Mouse (Mus musculus) spleen, postnatal 10 days (tissue): ENCODE data around the gene Fam126a.

Experiments used
- DNase-seq, 2 experiments: peaks; one replicate each; pipeline ENCODE4 v3.0.0; 2021 to 2022; ENCODE audit warnings: low spot score in 2 of 2

Gene Fam126a

DNA sequence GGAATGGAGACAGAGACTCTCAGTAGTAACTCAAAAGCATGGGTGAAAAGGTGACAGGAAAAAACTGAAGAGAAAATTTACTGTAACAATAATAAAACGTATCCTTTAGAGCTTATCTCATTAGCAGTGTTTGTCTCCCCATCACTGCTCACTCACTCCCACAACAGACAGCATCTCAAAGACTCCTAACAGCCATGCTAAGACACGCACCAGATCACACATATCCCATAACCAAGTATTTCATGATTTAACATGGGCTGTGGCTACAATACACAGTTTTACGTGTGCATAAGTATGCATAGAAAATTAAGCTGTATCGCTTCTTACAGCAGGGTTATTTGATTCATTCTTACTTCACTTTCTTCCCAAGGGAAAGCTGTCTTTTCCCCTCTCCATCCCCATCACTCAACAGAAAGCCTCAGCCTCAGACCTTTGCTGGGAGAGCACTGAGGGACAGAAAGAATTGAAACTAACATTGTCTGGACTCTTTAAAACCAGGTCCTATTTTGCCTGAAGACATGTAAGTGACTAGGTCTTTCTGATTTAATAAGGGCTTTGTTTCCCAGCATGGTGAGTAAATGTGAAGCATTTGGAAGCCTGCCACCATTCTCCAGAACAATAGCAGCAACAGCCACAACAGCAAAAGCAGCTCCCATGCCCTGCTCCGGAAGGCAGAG is 37.5 kb downstream of the Fam126a start:
- DNase-seq: no peak

DNA sequence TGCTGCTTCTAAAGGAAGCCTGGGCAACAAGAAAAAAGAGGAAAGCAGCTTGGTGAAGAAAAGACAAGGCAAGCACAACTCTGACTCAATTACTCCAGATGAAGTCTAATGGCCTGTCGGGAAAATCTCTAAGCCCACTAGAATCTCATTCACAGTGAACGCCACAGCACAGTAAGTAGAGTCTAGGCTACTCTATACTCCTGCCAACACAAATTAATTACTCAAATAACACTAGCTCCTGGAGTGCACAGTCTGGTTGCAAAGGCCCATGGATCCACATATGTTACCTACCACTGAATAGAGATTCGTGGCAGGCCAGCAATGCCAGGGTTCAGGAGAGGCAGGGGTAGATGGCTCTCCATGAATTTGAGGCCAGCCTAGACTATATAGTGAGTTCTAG is 40.5 kb downstream of the Fam126a start:
- no peak for DNase-seq

DNA sequence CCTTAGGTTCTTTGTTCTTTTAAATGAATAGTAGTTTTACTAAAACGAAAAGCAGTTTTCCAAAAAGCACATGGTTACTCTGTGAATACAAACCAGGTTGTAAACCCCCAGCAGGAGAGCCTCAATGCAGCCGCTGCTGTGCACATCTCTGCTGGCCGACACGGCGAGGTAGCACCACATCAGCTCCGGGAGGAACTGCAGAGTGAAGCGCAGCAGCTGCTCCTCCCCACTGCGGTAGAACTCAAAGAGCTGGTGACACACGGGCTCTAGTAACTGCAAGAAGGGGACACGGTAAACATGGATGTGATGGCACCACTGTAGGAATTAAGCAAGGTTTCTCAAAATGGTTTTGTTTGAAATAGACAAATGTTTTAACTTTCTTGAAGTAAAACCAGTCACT is 42.7 kb downstream of the Fam126a start:
- DNase-seq: no peak

DNA sequence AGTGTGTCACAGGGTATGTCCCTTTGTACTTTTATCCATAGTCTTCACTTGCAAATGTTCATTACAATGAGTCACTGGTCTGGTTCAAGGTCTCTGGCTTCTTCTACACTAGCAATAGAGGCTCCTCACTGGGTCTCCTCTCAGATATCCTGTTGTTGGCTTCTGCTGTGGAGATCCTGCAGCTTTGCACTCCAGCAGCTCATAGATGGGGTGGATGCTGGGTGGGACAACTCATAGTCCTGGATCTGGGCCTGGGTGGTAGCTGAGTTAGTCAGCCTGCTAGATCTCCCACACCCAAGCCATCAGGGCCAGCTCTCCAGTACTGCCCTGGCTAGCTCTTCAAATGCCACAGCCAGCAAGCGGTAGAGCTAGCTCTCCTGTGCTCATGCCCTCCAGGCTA is 48.4 kb downstream of the Fam126a start:
- DNase-seq: no peak

DNA sequence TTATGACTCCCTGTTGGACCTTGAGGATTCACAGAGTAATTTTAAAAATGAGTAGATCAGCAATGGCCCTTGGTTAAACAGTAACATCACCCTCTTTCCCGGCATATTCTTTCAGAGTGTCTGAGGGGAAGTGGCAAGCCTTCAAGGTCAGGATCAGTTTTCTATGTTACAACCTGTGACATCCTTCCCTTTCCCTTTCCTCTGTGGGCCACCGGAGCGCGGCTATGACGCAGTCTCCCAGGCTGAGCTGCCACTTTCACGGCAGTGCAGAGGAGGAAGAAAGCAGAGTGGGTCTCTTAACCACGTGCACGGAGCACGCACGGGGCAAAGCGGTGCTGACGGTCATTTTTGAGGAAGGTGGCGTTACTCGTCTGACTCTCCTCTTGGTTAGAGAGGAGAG is 52.0 kb downstream of the Fam126a start:
- no peak for DNase-seq

DNA sequence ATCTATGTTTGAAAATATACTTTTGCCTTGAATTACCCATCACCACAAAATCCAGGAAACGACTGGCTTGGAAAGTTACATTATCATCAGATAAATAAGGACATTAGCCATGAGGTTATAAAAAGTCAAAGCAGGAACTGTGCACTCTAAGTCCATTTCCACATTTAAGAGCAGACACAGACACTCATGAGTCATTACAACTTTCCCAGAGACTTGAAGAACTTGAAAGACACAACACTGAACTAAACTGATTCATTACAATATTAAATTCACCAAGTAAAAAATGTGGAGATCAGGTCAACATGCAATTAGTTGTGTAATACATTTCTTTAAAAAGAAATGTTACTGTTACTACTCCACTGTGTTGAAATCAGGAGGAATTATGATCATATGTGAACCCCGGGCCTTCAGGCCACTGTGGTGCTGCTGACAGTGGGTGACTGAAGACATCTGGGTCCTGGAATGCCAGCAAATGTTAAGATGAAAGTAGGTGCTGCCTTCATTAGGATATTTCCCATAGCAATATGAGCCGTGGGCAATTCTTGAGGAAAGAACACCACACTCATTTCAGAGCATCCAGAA is 55.4 kb downstream of the Fam126a start:
- no peak for DNase-seq

DNA sequence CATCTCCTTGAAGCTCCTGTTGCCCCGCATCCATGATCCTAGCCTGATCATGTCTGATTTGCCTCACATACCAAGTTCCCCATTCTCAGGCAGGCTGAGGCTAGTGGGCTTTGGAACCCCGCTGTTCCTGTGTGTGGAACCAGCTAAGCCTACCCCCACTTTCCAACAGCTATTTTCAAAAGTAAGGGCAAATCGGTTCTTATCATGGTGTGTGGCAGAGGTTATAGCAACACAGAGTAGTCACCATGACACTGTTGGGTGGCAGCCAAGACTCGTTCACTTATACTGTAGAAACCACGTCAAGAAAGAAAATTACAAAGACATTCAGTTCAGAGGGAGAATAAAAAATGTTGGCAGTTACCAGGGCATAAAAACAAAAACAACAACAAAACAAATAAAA is 62.8 kb downstream of the Fam126a start:
- DNase-seq: no peak

DNA sequence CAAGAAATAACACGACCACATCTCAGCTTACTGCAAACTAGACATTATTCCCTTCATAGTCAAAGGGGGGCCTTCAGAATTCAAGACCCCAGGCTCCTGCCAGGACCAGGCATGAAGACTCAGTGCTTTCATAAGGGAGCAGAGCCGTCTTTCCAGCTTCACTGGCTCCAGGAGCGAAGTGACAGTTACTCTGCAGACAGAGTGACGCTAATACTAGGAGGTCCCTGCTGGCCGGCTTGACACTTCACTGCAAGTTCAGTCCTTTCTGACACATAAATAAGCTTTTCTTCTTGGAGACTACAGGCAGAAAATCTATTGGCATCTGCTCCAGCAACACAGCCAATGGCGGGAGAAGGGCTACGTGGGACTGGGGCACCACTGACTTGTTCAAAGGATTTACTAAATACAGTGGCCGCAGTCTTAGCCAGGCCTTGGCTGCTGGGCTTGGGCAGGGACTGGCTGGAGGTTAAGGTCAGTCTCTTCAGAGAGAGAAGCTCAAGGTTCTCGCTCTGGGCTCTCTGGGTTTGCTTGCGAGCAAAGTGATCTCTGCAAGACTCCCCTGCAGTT is 65.8 kb downstream of the Fam126a start:
- no peak for DNase-seq

DNA sequence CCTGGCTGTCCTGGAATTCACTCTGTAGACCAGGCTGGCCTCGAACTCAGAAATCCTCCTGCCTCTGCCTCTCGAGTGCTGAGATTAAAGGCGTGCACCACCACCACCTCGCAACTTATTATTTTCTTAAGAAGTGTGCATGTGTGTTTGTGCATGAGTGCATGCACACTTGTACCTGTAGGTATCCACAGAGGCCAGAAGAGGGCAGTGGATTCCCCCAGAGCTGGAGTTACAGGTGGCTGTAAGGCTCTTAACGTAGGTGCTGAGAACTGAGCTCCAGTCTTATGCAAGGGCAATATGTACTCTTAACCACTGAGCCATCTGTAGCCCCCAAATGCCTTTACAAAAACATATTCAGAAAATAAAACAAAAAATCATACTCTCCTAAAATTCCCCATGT is 77.4 kb downstream of the Fam126a start:
- DNase-seq: no peak

DNA sequence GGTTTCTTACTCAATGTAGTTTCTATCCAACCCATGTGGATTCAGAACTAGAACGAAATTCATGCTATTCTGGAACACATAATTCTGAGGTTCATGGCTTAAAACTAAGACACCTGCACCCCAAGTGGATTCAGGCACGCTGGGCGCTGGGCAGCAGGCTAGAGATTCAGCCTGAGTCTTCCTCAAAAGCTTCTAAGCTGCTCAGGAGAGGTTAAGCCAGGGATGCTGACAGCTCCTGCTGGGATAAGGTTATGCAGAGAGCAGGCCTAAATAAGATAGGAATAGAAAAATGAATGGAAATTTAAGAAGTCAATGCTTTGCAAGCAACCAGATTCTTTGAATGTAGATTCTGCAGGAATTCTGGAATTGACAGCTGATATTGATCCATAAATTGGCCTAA is 82.4 kb downstream of the Fam126a start:
- no peak for DNase-seq

DNA sequence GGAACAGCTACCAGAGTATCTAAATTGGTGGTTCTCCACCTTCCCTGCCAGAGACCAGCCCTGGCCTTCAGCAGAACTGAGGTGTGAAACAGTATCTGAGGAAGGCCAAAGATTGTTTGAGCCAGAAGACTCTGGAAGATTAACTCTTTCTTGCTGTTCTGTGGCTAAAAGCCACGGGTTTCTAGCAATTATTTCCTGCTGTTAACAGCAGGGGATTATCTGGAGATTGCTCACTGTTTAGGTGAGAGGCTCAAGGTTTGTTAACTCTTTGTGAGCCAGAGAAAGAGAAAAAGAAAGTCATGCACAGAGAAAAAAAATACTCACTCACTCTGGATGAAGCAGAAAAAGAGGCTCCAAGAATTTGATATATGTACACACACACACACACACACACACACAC is 85.4 kb downstream of the Fam126a start:
- DNase-seq: no peak

DNA sequence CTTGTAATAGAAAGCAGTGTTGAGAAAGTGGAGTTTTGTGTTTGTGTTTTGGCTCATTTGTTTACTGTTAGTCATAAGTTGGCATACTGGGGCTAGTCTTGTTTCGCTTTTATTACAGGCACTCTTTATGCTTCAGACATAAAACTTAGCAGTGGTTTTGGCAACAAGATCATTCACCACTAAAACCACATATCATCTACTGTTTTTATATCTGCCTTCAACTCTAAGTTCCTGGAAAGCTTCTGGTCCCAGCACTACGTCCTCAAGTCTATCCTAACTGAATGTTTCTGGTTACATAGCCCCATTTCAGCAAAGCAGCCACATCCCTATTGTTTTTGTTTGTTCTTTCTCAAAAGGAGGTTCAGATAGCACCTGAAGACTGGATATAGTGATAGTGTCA is 87.0 kb downstream of the Fam126a start:
- no peak for DNase-seq

DNA sequence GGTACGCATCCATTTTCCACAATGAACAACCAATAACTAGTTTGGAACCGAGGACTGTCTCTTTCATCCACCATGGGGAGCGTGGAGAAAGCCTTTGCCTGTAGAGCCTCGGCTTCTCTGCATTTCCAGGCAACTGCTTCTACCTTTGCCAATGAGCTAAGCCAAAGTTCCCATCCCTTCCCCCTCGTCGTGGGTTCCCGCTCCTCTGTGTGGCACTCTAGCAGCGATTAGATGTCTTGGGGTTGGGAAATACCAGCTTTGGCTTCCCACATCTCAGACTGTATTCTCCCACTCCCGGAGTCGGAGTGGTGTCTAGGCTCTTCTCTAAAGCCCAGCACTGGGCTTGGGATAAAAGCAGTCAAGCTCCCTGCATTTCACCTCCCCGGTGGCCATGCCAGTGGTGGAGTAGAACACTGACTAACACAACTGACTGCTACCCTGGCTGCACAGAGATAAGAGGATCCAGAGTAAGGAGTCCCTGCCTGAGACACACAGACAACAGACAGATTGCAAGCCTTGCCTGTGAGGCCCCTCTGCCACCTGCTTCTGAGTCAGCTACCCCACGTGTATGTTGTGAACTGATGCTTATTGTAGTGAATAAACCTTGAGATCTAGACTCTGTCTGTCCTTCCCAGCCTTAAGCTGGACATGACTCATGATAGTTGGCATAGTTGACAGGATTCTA is 106.9 kb downstream of the Fam126a start:
- DNase-seq: peak; percentile 68 to 70

DNA sequence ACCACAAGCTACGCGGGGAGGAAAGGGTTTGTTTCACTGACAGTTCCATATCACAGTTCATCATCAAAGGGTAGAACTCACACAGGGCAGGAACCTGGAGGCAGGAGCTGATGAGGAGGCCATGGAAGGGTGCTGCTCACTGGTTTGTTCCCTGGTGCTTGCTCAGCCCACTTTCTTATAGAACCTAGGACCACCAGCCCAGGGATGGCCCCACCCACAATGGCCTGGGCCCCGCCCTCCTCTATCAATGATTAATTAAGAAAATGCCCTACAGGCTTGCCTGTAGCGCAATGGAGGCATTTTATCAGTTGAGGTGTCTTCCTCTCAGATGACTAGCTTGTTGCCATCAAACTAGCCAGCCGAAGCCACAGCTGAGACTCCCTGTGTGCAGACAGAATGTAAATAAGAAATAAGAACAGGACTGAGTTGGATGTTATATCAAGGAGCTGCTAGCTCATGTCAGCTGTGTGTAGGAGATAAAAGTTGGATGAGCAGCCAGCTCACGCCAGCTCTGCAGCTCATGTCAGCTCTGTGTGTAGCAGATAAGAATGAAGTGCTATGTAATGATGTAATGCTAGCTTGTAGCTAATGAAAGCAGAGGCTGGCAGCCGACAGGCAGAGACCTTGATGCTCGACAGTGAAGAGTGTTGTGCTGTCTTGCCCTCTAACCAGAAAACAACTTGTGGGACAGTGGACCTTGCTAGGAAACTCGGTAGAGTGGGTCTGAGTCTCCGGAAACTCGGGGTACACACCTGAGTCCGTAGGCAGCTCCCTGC is 107.8 kb downstream of the Fam126a start:
- peak; percentile 74 to 79 for DNase-seq

DNA sequence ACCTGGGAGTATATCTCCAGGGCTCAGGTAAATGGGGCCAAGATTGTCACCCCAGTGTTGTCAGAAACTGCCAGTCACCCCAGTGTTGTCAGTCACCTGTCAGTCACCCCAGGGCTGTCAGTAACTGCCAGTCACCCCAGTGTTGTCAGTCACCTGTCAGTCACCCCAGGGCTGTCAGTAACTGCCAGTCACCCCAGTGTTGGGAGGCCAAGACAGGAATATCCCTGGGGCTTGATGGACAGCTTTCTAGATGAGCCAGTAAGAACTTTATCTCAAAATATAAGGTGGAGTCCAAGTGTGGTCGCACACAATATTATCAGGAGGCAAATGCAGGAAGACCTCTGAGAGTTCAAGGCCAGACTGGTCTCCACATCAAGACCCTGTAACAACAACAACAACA is 109.2 kb downstream of the Fam126a start:
- DNase-seq: peak; percentile 27 to 56

DNA sequence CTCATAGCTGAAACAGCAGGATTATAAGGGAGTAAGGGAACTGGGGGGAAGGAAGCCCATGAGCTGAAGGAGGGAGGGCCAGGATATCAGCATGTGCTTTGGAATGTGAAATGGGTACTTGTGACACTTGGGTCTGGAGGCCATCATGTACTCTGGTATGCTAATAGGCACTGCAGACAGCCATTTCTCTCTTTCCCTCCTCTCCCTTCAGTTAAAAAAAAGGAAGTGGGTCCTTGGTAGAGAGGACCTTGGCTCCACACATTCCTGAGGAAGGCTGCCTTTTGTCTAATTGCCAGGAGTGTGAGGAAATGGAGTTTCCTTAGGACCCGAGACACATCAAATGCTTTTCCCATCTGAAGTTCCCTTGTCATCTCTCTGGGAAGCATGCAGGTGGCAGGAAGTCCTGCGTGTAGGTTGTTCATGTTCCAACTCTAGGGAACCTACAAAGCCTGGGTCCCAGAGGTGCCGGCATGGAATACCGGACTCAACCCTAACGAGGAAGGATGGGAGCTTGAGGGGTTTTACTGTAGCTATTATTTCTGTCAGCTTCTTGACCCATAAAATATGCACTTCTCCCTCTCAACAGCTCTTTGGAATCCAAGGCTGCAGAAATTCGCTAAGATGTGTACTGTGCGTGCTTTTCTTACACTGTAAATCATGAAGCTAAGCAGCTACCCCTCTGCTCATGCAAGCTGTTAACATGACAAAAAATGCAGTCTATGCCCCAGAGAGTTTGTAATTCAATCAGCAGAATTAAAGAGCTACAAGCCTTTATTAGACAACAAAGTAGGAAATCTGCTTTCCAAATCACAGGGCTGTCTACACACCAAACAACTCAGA is 110.4 kb downstream of the Fam126a start:
- no peak for DNase-seq

DNA sequence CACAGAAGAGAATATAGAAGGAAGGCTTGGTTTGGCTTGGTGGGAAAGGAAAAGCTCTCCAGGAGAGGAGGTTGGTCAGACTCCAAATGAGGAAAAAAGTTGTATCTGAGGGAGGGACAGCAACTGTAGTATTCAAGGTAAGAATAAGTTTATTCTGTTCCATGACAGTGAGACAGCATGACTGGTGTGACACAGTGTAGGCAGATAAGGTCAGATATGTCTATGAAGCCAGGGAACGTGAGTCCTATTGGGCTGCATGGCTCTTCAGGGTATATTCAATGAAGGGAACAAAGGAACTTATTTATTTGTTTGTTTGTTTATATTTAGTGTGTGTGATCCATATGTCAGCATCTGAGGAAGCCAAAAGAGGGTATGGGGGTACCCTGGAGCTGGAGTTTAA is 113.2 kb downstream of the Fam126a start:
- DNase-seq: no peak

DNA sequence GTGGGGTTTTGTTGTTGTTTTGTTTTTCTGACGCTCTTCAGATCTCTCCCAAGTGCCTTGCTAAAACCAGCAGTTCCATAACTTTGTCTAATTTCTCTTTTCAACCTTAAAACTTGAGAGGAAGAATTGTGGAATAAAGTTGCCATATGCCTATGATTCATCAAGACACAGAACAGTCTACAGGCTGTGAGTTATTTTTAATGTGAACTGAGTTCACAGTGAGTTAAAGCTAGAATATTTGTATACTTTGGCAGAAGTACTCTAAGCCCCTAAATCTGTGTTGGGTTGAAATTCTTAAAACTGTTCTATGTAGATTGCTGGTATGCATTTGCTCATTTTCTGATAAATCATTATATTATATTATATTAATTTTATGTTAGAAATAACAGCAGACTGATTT is 118.9 kb downstream of the Fam126a start:
- no peak for DNase-seq

DNA sequence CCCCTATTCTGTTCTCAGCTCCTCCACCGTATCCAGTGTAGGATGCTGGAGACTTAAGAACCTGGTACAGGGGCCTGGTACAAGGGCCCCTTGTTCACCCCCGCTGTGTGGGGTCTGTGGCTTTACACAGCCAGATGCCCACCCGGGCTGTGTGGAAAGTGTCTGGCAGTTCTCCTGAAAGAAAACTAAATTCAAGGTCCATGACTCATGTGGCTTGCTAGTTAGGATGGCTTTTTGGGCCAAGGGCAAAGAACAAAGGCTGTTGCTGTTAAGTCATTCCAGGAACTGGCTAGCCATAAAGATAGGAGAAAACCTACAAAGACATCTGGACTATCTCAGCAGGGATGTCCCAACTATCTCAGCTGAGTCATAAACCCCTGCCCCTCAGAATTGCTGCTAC is 121.2 kb downstream of the Fam126a start:
- DNase-seq: no peak

DNA sequence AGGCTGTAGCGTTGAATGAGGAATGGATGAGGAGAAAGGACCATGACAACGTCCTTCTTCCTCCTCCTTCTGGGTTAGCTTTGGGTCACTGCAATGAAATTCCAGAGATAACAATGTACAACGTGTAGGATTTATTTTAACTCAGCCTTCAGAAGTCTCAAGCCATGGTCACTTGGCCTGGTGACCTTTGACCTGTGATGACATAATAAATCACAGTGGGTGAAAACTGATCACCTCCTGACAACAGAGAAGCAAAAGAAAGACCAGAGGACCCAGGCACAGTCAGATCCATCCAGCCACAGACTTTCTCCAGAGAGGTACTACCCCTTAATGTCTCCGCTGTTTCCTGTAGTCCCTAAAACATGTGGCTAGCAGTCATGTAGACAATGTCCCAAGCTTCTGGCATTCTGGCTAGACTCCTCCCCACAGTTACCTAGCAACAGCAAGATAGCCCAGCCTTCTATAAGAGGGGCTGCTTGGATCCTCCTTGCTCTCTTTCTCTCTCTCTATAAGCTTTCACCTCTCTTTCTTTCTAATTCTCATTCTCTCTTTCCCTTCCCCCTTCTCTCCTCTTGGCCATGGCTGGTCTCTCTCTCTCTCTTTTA is 121.9 kb downstream of the Fam126a start:
- DNase-seq: no peak

DNA sequence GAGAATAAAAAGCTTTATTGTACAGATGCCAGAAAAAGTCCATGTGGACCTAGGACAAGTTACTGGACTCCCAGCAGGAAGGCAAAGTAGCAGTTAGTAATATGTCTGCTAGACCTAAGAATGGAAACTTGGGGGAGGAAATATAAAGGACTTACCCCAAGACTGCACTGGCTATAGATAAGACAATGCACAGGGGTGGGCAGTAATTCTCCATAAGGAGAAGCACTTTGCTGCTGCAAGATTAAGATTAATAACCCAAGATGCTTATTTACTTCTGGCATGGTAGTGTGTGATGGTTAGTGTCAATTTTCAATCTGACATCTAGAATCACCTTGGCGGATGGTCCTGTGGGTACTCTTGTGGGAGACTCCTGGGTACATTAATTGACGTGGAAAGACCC is 128.3 kb downstream of the Fam126a start:
- no peak for DNase-seq
